Mouse (Mus musculus) kidney, embryonic 15.5 days (tissue): ENCODE data around the gene Tex44. TPM values are rescaled to one million over a fixed set of nuclear protein-coding genes. Genes with fewer than 3 reads are reported as not detected.

Experiments used
- ATAC-seq: fragments of 200-750 bp; cut with Nextera tagmentation; replicated peaks from 2 replicates; pipeline ENCODE4 v1.8.0; 2017; ENCODE audit warnings: moderate TSS enrichment; ENCODE audit not compliant: low FRiP score
- H3K27ac ChIP-seq: fragments of 300-500 bp; sonication (generic); 2 replicates; pipeline ENCODE4 v1.5.1; 2015; ENCODE audit warnings: mild to moderate bottlenecking, inconsistent platforms
- H3K27me3 ChIP-seq: fragments of 300-500 bp; sonication (generic); 2 replicates; pipeline ENCODE4 v1.6.1; 2015; ENCODE audit warnings: inconsistent platforms
- H3K36me3 ChIP-seq: fragments of 300-500 bp; sonication (generic); 2 replicates; pipeline ENCODE4 v1.6.1; 2015; ENCODE audit warnings: inconsistent platforms
- H3K4me1 ChIP-seq: fragments of 300-500 bp; sonication (generic); 2 replicates; pipeline ENCODE4 v1.6.1; 2015; ENCODE audit warnings: inconsistent platforms
- H3K4me2 ChIP-seq: fragments of 300-500 bp; sonication (generic); 2 replicates; pipeline ENCODE4 v1.6.1; 2015; ENCODE audit warnings: moderate library complexity, mild to moderate bottlenecking, inconsistent platforms
- H3K4me3 ChIP-seq: fragments of 300-500 bp; sonication (generic); replicated peaks from 2 replicates; pipeline ENCODE4 v1.5.1; 2015; ENCODE audit warnings: mild to moderate bottlenecking, inconsistent platforms
- H3K9ac ChIP-seq: fragments of 300-500 bp; sonication (generic); 2 replicates; pipeline ENCODE4 v1.6.1; 2015; ENCODE audit warnings: mild to moderate bottlenecking, inconsistent platforms
- H3K9me3 ChIP-seq: fragments of 300-500 bp; sonication (generic); replicated peaks from 2 replicates; pipeline ENCODE4 v1.6.1; 2016; ENCODE audit warnings: inconsistent platforms
- WGBS: fragments of 180-500 bp; shearing (Covaris S2); methylation state at CpG from one replicate; pipeline ENCODE4 v1.1.7; 2015; ENCODE audit warnings: mixed read lengths; 5-methylcytosine and 5-hydroxymethylcytosine counted together
- polyA plus RNA-seq: library from polyadenylated mRNA; unstranded; fragments of >200 nt; fragmentation: Nextera tagmentation; extraction: Ambion mirVana; gene quantifications from 2 replicates; pipeline ENCODE4 v1.2.1, GENCODE M21; 2015

Tex44 gene
- polyA plus RNA-seq, 1 experiment from 2014 or later = not detected

DNA sequence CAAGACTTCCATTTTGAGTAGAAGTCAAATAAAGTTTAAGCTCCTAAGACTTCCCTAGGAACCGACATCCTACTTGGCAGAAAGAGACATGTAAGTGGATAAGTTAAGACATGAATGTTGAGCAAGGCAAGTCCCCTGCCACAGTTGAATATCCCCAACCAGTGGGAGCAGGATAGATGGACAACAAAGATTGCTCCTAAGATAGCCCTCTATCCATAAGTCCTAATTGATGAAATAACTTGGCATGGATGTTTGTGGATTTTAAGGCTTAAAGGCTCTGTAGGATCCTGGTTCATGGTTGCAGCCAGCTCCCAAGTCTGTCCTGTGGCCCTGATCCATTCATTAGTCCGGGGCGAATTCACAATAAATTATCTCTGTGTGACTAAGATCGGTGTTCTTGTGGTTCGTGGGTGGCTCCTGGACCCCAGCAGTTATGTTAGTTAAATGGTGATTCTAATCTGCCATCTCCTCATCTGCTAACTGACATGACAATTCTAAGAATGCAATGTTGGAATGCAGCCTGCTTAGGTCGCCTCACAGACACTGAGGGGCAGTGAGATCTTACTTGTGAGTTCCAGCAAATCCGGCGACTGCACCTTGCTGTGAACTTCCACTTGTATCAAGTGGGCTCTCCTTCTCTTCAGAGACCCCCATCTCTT, 25.9 kb upstream of the Tex44 start:
- H3K9ac ChIP-seq = no peak overlapping the region
- 0 out of 2 replicates have a peak, but pooled peaks cover 4% of the 10 kb centered on the region for H3K9me3 ChIP-seq
- H3K27me3 ChIP-seq = no peaks in the 10 kb centered on the region
- H3K4me3 ChIP-seq = no peak overlapping the region
- 64% methylated on average over 8 of the region's 8 CpGs for WGBS
- ATAC-seq = no peak
- H3K4me1 ChIP-seq = no peaks in the 10 kb centered on the region
- no peaks in the 10 kb centered on the region for H3K36me3 ChIP-seq
- no peak overlapping the region for H3K4me2 ChIP-seq
- no peak overlapping the region for H3K27ac ChIP-seq

DNA sequence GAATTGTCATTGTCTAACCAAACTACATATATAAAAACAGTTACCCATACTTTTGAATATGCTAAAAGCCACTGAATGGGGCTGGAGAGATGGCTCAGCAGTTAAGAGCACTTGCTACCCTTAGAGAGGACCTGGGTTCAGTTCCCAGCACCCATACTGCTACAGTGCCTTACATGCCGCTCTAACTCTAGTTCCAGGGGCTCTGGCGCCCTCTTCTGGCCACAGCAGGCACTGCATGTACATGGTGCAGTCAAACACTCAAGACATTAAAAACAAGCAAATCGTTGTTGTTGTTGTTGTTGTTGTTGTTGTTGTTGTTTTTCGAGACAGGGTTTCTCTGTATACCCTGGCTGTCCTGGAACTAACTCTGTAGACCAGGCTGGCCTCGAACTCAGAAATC, 21.3 kb upstream of the Tex44 start:
- no peaks in the 10 kb centered on the region for H3K4me1 ChIP-seq
- no peak for ATAC-seq
- no peak overlapping the region for H3K27ac ChIP-seq
- H3K4me2 ChIP-seq = no peak overlapping the region
- H3K36me3 ChIP-seq = no peaks in the 10 kb centered on the region
- H3K9me3 ChIP-seq = 0 out of 2 replicates have a peak, but pooled peaks cover 4% of the 10 kb centered on the region
- H3K9ac ChIP-seq = no peak overlapping the region
- H3K27me3 ChIP-seq = no peaks in the 10 kb centered on the region
- 67% methylated on average over 5 of the region's 5 CpGs for WGBS
- no peak overlapping the region for H3K4me3 ChIP-seq

DNA sequence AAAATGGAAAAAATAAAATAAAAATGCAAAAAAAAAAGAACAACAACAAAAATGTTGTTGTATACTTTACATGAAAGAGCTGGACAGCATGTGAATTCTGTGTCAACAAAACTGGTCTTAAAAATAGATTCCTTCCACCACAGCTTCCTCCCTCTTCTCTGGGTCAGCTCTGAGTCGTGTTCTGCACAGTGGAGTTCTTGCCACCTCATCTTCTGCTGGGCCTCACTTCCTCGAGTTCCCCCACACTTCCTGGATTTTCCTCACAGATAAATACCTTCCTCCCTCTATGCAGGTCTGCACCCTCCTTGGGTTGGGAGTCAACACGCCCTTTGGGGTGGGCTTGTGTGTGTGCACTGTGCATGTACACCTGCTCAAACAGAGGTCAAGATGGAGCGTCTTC, 19.8 kb upstream of the Tex44 start:
- no peak overlapping the region for H3K27ac ChIP-seq
- no peak overlapping the region for H3K9ac ChIP-seq
- ATAC-seq = no peak
- H3K9me3 ChIP-seq = 0 out of 2 replicates have a peak, but pooled peaks cover 4% of the 10 kb centered on the region
- 65% methylated on average over 4 of the region's 4 CpGs for WGBS
- H3K36me3 ChIP-seq = no peaks in the 10 kb centered on the region
- H3K4me2 ChIP-seq = no peak overlapping the region
- no peak overlapping the region for H3K4me3 ChIP-seq
- no peaks in the 10 kb centered on the region for H3K27me3 ChIP-seq
- H3K4me1 ChIP-seq = no peaks in the 10 kb centered on the region

DNA sequence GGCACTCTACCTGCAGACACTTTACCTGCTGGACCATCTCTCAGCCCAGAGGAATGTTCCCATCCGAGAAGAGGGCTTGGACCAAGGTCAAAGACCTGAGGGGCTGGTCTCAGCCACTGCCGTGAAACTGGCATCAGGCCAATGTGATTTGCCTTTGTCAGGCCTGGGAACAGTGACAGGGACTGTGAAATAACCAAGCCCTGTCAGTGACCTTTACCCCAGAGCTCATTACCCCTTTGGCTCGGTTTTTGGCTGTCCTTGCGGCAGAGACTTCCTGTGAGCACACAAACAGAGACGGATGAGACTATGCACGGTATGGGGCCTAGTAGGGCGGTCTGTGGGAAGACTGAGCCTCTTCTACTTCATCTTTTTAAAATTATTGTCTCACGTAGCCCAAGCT, 19.2 kb upstream of the Tex44 start:
- no peak for ATAC-seq

DNA sequence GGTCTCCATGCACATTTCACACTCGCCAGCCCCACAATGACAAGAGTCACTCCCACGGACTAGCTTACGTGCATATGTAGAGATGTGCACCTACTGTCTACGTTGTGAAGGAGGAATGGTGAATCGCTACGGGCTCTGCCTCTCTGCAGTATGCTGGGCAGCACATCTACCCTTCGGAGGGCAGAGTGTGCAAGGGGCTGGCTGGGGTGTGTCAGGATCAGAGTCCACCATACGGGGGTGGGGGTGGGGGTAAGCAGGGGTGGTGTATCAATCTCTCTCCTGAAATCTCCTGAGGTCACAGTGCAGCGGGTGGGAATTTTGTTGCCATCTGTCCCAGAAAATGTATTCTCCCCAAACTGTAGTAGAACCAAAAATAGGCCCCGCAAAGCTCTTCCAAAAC, 17.6 kb upstream of the Tex44 start:
- Histone ChIP-seq H3K4me2 (no peak overlapping the region), H3K36me3 (no peaks in the 10 kb centered on the region), H3K4me3 (no peak overlapping the region), H3K27ac (no peak overlapping the region), H3K27me3 (no peaks in the 10 kb centered on the region), H3K4me1 (no peaks in the 10 kb centered on the region), H3K9me3 (0 out of 2 replicates have a peak, but pooled peaks cover 4% of the 10 kb centered on the region), H3K9ac (no peak overlapping the region)
- no peak for ATAC-seq
- 73% methylated on average over 10 of the region's 10 CpGs for WGBS

More for the DNA sequence above, 19.2 kb upstream of the Tex44 start:
- Histone ChIP-seq H3K36me3 (no peaks in the 10 kb centered on the region), H3K9me3 (0 out of 2 replicates have a peak, but pooled peaks cover 4% of the 10 kb centered on the region), H3K27ac (no peak overlapping the region), H3K4me2 (no peak overlapping the region), H3K9ac (no peak overlapping the region), H3K27me3 (no peaks in the 10 kb centered on the region), H3K4me1 (no peaks in the 10 kb centered on the region), H3K4me3 (no peak overlapping the region)
- 60% methylated on average over 8 of the region's 8 CpGs for WGBS

DNA sequence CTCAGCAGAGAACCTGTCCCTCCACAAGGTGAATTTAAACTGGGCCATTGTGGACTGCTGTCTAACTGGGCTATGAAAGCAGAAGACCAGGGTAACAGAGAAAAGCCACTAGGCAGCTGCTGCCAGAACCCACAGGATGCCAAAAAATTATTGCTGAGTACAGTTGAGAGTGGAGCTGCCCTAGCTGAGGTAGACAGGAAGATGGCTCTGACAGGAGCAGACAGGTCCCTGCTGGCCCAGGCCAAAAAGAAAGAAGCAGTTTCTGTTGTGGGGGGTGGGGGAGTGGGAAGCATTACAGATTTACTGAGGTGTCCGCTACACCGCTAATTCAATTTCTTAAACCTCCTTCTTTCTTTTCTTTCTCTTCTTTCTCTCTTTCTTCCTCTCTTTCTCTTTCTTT, 16.7 kb upstream of the Tex44 start:
- Histone ChIP-seq H3K36me3 (no peaks in the 10 kb centered on the region), H3K4me2 (no peak overlapping the region), H3K9me3 (0 out of 2 replicates have a peak, but pooled peaks cover 4% of the 10 kb centered on the region), H3K27ac (no peak overlapping the region), H3K9ac (no peak overlapping the region), H3K4me3 (no peak overlapping the region), H3K27me3 (no peaks in the 10 kb centered on the region), H3K4me1 (no peaks in the 10 kb centered on the region)
- whole genome bisulfite sequencing = 89% methylated on average over 2 of the region's 2 CpGs
- no peak for ATAC-seq

DNA sequence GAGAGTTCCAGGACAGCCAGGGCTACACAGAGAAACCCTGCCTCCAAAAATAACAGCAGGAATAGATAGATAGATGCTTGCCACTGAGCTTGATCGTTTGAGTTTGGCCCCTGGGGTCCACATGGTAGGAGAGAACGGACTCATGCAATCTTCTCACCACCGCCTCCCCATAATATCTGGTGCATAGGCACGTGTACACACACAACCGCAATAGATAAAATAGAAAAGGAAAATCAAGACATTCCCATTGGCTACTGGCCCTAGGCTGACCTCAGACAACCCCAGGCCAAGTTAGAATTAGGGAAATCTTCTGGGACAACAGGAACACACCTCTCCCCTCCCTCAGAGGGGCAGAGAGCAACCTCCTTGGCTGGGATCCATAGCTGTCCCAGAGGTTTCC, 11.4 kb upstream of the Tex44 start:
- 87% methylated on average over 5 of the region's 5 CpGs for WGBS
- Histone ChIP-seq H3K4me1 (no peaks in the 10 kb centered on the region), H3K36me3 (no peaks in the 10 kb centered on the region), H3K9ac (no peak overlapping the region), H3K27ac (no peak overlapping the region), H3K4me2 (no peak overlapping the region), H3K27me3 (no peaks in the 10 kb centered on the region), H3K9me3 (no peaks in the 10 kb centered on the region), H3K4me3 (no peak overlapping the region)
- ATAC-seq = no peak

DNA sequence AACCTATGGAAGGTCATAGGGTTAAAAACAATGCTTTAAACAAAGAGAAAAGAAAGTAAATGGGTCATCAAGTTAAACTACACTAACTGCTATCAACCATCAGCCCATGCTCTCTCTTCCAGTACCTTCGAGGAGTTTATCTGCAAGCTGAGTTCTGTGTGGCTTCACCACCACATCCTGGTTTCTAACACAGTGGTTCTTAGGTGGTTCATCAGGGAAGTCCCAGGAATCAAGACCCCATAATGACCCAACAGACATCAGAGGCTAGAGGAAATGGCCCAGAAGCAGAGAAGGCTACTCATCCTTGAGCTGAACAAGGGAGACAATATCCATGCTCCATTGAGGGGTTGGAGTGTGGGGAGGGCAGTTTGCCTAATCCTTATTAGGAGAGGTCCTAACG, 11.0 kb upstream of the Tex44 start:
- no peak overlapping the region for H3K9ac ChIP-seq
- ATAC-seq = no peak
- 74% methylated on average over 2 of the region's 2 CpGs for WGBS

DNA sequence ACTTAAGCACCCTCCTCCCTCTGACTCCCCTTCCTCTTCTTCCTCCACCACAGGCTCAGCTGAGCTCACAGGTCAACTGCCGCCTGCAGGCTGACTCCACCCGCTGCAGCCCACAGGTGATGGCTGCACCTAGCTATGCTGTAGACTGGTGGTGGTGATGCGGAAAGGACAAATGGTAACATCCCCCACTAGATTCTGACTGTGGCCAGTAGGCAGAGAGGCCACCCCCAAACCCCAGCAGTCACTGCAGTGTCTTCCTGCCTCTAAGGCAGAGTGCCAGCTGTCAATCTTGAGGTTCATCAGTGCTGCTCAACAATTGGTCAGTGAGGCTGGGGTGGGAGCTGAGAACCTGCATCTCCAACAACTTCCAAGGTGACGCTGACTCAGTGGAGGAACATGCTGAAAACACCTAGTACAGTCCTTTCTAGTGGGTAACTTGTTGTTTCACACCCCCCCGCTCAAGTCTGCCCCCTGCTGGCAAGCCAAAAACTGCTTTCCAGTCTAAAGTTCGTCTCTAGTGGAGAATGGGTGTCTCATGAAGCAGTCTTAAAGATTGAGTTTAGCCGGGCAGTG, 10.4 kb upstream of the Tex44 start:
- ATAC-seq = peak; percentile 40
- Histone ChIP-seq H3K27ac (no peak overlapping the region), H3K36me3 (no peaks in the 10 kb centered on the region), H3K27me3 (no peaks in the 10 kb centered on the region), H3K4me1 (no peaks in the 10 kb centered on the region), H3K9me3 (no peaks in the 10 kb centered on the region), H3K4me2 (no peak overlapping the region), H3K9ac (no peak overlapping the region), H3K4me3 (no peak overlapping the region)
- 63% methylated on average over 7 of the region's 7 CpGs for WGBS

More for the DNA sequence above, 11.0 kb upstream of the Tex44 start:
- H3K9me3 ChIP-seq = no peaks in the 10 kb centered on the region
- no peak overlapping the region for H3K4me3 ChIP-seq
- no peaks in the 10 kb centered on the region for H3K4me1 ChIP-seq
- H3K27me3 ChIP-seq = no peaks in the 10 kb centered on the region
- H3K36me3 ChIP-seq = no peaks in the 10 kb centered on the region
- H3K27ac ChIP-seq = no peak overlapping the region
- H3K4me2 ChIP-seq = no peak overlapping the region

DNA sequence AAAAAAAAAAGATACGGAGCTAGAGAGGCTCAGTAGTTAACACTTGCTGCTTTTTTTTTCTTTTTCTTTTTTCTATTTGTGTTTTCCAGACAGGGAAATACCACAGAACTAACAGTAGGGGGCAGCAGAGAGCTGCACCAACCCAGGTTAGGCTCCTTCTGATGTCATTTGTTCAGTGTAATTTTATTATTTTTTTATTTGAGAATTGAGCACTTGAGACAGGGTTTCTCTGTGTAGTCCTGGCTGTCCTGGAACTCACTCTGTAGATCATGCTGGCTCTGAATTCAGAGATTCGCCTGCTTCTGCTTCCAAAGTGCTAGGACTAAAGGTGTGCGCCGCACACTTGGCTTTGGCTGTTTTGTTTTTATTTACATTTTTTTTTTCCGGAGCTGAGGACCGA, 9.8 kb upstream of the Tex44 start:
- no peak for ATAC-seq
- Histone ChIP-seq H3K4me1 (peaks cover 5% of the 10 kb centered on the region), H3K27ac (no peak overlapping the region), H3K27me3 (no peaks in the 10 kb centered on the region), H3K4me2 (no peak overlapping the region), H3K36me3 (no peaks in the 10 kb centered on the region), H3K9ac (no peak overlapping the region), H3K9me3 (no peaks in the 10 kb centered on the region), H3K4me3 (no peak overlapping the region)
- WGBS = 60% methylated on average over 6 of the region's 6 CpGs

DNA sequence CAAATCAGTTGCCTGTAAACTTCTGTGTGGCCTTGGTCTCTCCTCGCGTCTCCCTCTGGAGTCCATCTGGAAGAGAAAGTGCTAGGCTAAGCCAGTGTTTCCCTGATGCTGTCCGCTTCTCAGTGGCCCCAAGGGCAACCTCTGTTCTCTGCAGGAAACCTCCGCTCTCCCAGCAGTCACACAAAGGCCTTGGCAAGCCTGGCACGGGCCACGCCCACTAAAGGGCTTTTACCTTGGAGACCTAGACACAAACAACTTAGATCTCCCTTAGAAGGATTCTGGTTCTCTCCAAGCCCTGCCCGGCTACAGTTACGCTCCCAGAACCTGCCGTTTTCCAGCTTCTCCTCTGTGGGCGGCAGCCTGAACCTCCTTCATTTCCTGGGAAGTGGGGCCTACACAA, 5.1 kb upstream of the Tex44 start:
- H3K27me3 ChIP-seq = no peaks in the 10 kb centered on the region
- peaks cover 12% of the 10 kb centered on the region for H3K4me1 ChIP-seq
- H3K4me3 ChIP-seq = no peak overlapping the region
- WGBS = 41% methylated on average over 10 of the region's 10 CpGs
- no peak overlapping the region for H3K9ac ChIP-seq
- no peak overlapping the region for H3K27ac ChIP-seq
- no peaks in the 10 kb centered on the region for H3K36me3 ChIP-seq
- no peaks in the 10 kb centered on the region for H3K9me3 ChIP-seq
- no peak overlapping the region for H3K4me2 ChIP-seq
- ATAC-seq = peak; percentile 41

DNA sequence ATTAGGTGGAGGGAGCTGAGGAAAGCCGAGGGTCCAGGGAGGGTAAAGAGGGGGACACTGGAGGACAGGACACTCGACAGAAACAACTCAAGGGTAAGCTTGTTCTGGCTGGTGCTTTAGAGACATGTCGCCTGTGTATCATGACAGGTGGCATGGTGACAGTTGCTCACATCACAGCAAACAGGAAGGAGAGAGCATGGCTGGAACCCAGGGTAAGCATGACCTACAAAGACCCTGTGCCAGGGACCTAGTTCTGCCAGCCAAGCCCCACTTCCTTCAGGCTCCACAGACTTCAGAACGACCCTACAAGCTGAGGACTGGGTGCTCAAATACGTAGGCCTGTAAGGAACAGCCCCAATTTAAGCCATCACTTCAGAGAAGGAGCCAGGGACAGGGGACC, 2.2 kb upstream of the Tex44 start:
- WGBS = 71% methylated on average over 5 of the region's 5 CpGs

DNA sequence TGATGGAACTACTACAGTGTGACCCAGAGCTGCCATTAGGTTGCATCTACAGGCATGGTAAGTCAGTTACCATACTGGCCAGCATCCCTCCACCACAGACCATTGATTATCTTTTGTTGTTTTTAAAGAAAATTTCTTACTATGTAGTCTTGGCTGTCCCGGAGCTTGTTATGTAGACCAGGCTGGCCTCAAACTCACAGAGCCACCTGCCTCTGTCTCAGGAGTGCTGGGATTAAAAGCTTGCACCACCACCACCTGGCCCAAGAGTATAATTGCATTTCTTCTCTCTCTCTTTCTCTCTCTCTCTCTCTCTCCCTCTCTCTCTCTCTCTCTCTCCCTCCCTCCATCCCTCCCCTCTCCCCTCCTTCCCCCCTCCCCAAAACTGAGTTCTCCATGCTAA, 1.8 kb upstream of the Tex44 start:
- Histone ChIP-seq H3K4me1 (peaks cover 12% of the 10 kb centered on the region), H3K27me3 (no peaks in the 10 kb centered on the region), H3K4me2 (no peak overlapping the region), H3K9me3 (no peaks in the 10 kb centered on the region), H3K36me3 (no peaks in the 10 kb centered on the region), H3K4me3 (no peak overlapping the region), H3K27ac (no peak overlapping the region), H3K9ac (no peak overlapping the region)
- no peak for ATAC-seq
- 77% methylated on average over 1 of the region's 1 CpGs for WGBS

More for the DNA sequence above, 2.2 kb upstream of the Tex44 start:
- Histone ChIP-seq H3K4me2 (no peak overlapping the region), H3K9ac (no peak overlapping the region), H3K36me3 (no peaks in the 10 kb centered on the region), H3K4me1 (peaks cover 12% of the 10 kb centered on the region), H3K9me3 (no peaks in the 10 kb centered on the region), H3K4me3 (no peak overlapping the region), H3K27ac (no peak overlapping the region), H3K27me3 (no peaks in the 10 kb centered on the region)
- no peak for ATAC-seq
